7 mouse cellular contexts compared by ENCODE assay signal in the genomic region with DNA sequence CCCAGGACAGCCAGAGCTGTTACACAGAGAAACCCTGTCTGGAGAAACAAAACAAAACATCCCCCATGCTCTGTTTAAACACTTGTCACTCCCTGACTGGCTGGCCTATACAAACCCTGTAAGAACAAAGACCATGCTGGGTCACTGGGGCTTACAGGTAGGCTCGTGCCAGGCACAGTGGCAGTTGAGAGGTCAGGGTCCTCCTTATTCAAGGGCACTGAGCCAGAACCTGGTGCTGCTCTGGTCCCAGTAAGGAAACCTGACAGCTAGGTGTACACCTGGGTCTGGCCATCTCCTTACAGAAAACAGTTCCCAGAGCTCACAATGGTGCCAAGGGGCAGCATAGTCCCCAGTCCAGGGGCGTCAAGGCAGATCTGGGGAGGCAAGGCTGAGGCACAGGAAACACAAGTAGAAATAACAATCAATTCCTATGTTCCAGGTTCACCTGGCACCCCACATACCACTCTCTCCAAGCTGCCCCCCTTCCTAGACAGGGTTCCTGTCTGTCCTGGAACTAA. TPM values are rescaled to one million over a fixed set of nuclear protein-coding genes. Genes with fewer than 3 reads are reported as not detected.
DNase-seq lines count a peak whose midpoint lies in the region; ATAC-seq and TF ChIP-seq lines count a peak whose summit lies in the region.

No protein-coding gene starts in this region.

- H3K27ac ChIP-seq in lung, postnatal 0 days (ENCODE audit: low read length) = no peak overlapping the region
- no peak overlapping the region for H3K27ac ChIP-seq in forebrain, embryonic 14.5 days (ENCODE audit: low read depth, low read length)
- H3K27ac ChIP-seq in limb, embryonic 14.5 days (replicated peaks; ENCODE audit: low read depth, low read length) = no peak overlapping the region
- H3K27ac ChIP-seq in stomach, embryonic 15.5 days = no peak overlapping the region

- TF ChIP-seq EP300 in lung, postnatal 0 days (IDR thresholded peaks at IDR 0.05) = no peak

- TF ChIP-seq POLR2A in limb, embryonic 14.5 days (IDR thresholded peaks at IDR 0.05; ENCODE audit: borderline replicate concordance, extremely low read depth, insufficient read depth, insufficient read length) = no peak

- H3K4me1 ChIP-seq in lung, postnatal 0 days (ENCODE audit: insufficient read depth, low read depth, low read length) = peaks cover 8% of the 10 kb centered on the region
- H3K4me1 ChIP-seq in forebrain, embryonic 14.5 days (ENCODE audit: control insufficient read depth, insufficient read depth, low read length) = peaks cover 14% of the 10 kb centered on the region
- H3K4me1 ChIP-seq in limb, embryonic 14.5 days (ENCODE audit: control insufficient read depth, insufficient read depth, low read length) = peaks cover 15% of the 10 kb centered on the region
- peaks cover 35% of the 10 kb centered on the region for H3K4me1 ChIP-seq in stomach, embryonic 15.5 days

- H3K9ac ChIP-seq in lung, postnatal 0 days (replicated peaks; ENCODE audit: low read depth) = peak overlapping the region; percentile 62; the same call in 1 of the 2 replicates
- H3K9ac ChIP-seq in forebrain, embryonic 14.5 days (ENCODE audit: low read length) = peak overlapping the region; percentile 96
- peak overlapping the region; percentile 95 for H3K9ac ChIP-seq in limb, embryonic 14.5 days (ENCODE audit: low read depth, low read length, severe bottlenecking)
- peak overlapping the region; percentile 30; the same call in 1 of the 2 replicates for H3K9ac ChIP-seq in stomach, embryonic 15.5 days

- 61% methylated on average over 2 of the region's 2 CpGs for WGBS in lung, postnatal 0 days
- WGBS in forebrain, embryonic 14.5 days = 71% methylated on average over 2 of the region's 2 CpGs
- WGBS in limb, embryonic 14.5 days = 72% methylated on average over 2 of the region's 2 CpGs
- WGBS in stomach, embryonic 15.5 days = 65% methylated on average over 2 of the region's 2 CpGs

- no peak for DNase-seq in lung, postnatal 0 days (ENCODE audit: low spot score)
- no peak for DNase-seq in lung, postnatal 14 days
- no peak for DNase-seq in forebrain, embryonic 14.5 days (ENCODE audit: low spot score)
- DNase-seq in limb, embryonic 14.5 days (ENCODE audit: low spot score) = no peak
- no peak for DNase-seq in cerebellum, postnatal 36 days

- no peak for ATAC-seq in lung, postnatal 0 days
- ATAC-seq in forebrain, embryonic 14.5 days = no peak
- ATAC-seq in limb, embryonic 14.5 days (ENCODE audit: low FRiP score, low read depth) = no peak
- no peak for ATAC-seq in stomach, embryonic 15.5 days (ENCODE audit: insufficient read depth, low FRiP score, low read depth)
- no peak for ATAC-seq in granulocyte monocyte progenitor cell, adult 5-6 weeks (replicated peaks; ENCODE audit: poor library complexity, severe bottlenecking)

- TF ChIP-seq CTCF in lung, postnatal 0 days (IDR thresholded peaks at IDR 0.05) = no peak

- no peaks in the 10 kb centered on the region for H3K27me3 ChIP-seq in lung, postnatal 0 days (replicated peaks; ENCODE audit: insufficient read depth, low read length)
- H3K27me3 ChIP-seq in forebrain, embryonic 14.5 days (replicated peaks; ENCODE audit: control insufficient read depth, insufficient read depth, low read length) = no peaks in the 10 kb centered on the region
- H3K27me3 ChIP-seq in limb, embryonic 14.5 days (ENCODE audit: control insufficient read depth, insufficient read depth, low read length) = no peaks in the 10 kb centered on the region
- no peaks in the 10 kb centered on the region for H3K27me3 ChIP-seq in stomach, embryonic 15.5 days (replicated peaks)

- H3K9me3 ChIP-seq in lung, postnatal 0 days (ENCODE audit: low read length) = no peaks in the 10 kb centered on the region
- H3K9me3 ChIP-seq in forebrain, embryonic 14.5 days (replicated peaks; ENCODE audit: control insufficient read depth, low read length) = no peaks in the 10 kb centered on the region
- H3K9me3 ChIP-seq in limb, embryonic 14.5 days (ENCODE audit: control insufficient read depth, low read length) = no peaks in the 10 kb centered on the region
- H3K9me3 ChIP-seq in stomach, embryonic 15.5 days = no peaks in the 10 kb centered on the region

- H3K36me3 ChIP-seq in lung, postnatal 0 days (ENCODE audit: insufficient read depth, low read length) = peaks cover 9% of the 10 kb centered on the region
- H3K36me3 ChIP-seq in forebrain, embryonic 14.5 days (ENCODE audit: control insufficient read depth, insufficient read depth, low read length) = peaks cover 23% of the 10 kb centered on the region
- peaks cover 26% of the 10 kb centered on the region for H3K36me3 ChIP-seq in limb, embryonic 14.5 days (ENCODE audit: control insufficient read depth, insufficient read depth, low read length)
- H3K36me3 ChIP-seq in stomach, embryonic 15.5 days = peaks cover 17% of the 10 kb centered on the region

- H3K4me3 ChIP-seq in lung, postnatal 0 days (ENCODE audit: low read depth, low read length) = no peak overlapping the region
- peak overlapping the region; percentile 94 for H3K4me3 ChIP-seq in forebrain, embryonic 14.5 days (ENCODE audit: low read depth, low read length)
- H3K4me3 ChIP-seq in limb, embryonic 14.5 days (replicated peaks; ENCODE audit: low read length) = peak overlapping the region; percentile 97
- H3K4me3 ChIP-seq in stomach, embryonic 15.5 days (replicated peaks) = peak overlapping the region; percentile 91

- peak overlapping the region; percentile 70; the same call in 1 of the 2 replicates for H3K4me2 ChIP-seq in lung, postnatal 0 days (replicated peaks; ENCODE audit: low read depth, low read length)
- peak overlapping the region; percentile 80 for H3K4me2 ChIP-seq in forebrain, embryonic 14.5 days (ENCODE audit: low read length)
- H3K4me2 ChIP-seq in limb, embryonic 14.5 days (replicated peaks; ENCODE audit: low read depth, low read length, severe bottlenecking) = peak overlapping the region; percentile 67
- H3K4me2 ChIP-seq in stomach, embryonic 15.5 days = peak overlapping the region; percentile 80

RNA-seq across cellular contexts. Expression of a gene that starts 1.5 kb away (rescaled TPM):
- polyA plus RNA-seq in lung, postnatal 0 days (2015; fragmentation: Nextera tagmentation; extraction: Ambion mirVana) = 40.5 and 45.9 TPM in 2 replicates
- polyA plus RNA-seq in forebrain, embryonic 14.5 days (2014; fragmentation: Nextera tagmentation; extraction: Ambion mirVana) = 60.6 and 75.7 TPM in 2 replicates
- polyA plus RNA-seq in limb, embryonic 14.5 days (2012; rRNA removed) = 176 and 229 TPM in 2 replicates
- 100 and 103 TPM in 2 replicates for polyA plus RNA-seq in limb, embryonic 14.5 days (2014; fragmentation: Nextera tagmentation; extraction: Ambion mirVana)
- 87.8 and 88.1 TPM in 2 replicates for polyA plus RNA-seq in stomach, embryonic 15.5 days (2015; fragmentation: Nextera tagmentation; extraction: Ambion mirVana)
- 32.1 and 64.5 TPM in 2 replicates for total RNA-seq in granulocyte monocyte progenitor cell, adult 5-6 weeks (2014; fragmentation: Nextera tagmentation)
- 17.3 and 28.2 TPM in 2 replicates for total RNA-seq in granulocyte monocyte progenitor cell, adult 5-6 weeks (2017)

RNA-seq across cellular contexts. Expression of a gene that starts 10.4 kb away (rescaled TPM):
- polyA plus RNA-seq in lung, postnatal 0 days (2015; fragmentation: Nextera tagmentation; extraction: Ambion mirVana) = 0.18 TPM in 1 of 2 replicates, not detected in the other
- polyA plus RNA-seq in forebrain, embryonic 14.5 days (2014; fragmentation: Nextera tagmentation; extraction: Ambion mirVana) = 0.28 and 0.38 TPM in 2 replicates
- 0.13 and 0.22 TPM in 2 replicates for polyA plus RNA-seq in limb, embryonic 14.5 days (2012; rRNA removed)
- 0.21 and 0.80 TPM in 2 replicates for polyA plus RNA-seq in limb, embryonic 14.5 days (2014; fragmentation: Nextera tagmentation; extraction: Ambion mirVana)
- 0.31 and 0.36 TPM in 2 replicates for polyA plus RNA-seq in stomach, embryonic 15.5 days (2015; fragmentation: Nextera tagmentation; extraction: Ambion mirVana)
- total RNA-seq in granulocyte monocyte progenitor cell, adult 5-6 weeks (2014; fragmentation: Nextera tagmentation) = not detected in 2 replicates
- not detected in 2 replicates for total RNA-seq in granulocyte monocyte progenitor cell, adult 5-6 weeks (2017)

RNA-seq across cellular contexts. Expression of a gene that starts 11.8 kb away (rescaled TPM):
- polyA plus RNA-seq in lung, postnatal 0 days (2015; fragmentation: Nextera tagmentation; extraction: Ambion mirVana) = 38.6 and 39.9 TPM in 2 replicates
- polyA plus RNA-seq in forebrain, embryonic 14.5 days (2014; fragmentation: Nextera tagmentation; extraction: Ambion mirVana) = 0.58 and 0.96 TPM in 2 replicates
- 11.6 and 14.7 TPM in 2 replicates for polyA plus RNA-seq in limb, embryonic 14.5 days (2012; rRNA removed)
- polyA plus RNA-seq in limb, embryonic 14.5 days (2014; fragmentation: Nextera tagmentation; extraction: Ambion mirVana) = 9.0 and 9.5 TPM in 2 replicates
- polyA plus RNA-seq in stomach, embryonic 15.5 days (2015; fragmentation: Nextera tagmentation; extraction: Ambion mirVana) = 14.8 and 15.5 TPM in 2 replicates
- 4.6 TPM in 1 of 2 replicates, not detected in the other for total RNA-seq in granulocyte monocyte progenitor cell, adult 5-6 weeks (2014; fragmentation: Nextera tagmentation)
- 0.62 and 1.4 TPM in 2 replicates for total RNA-seq in granulocyte monocyte progenitor cell, adult 5-6 weeks (2017)

RNA-seq across cellular contexts. Expression of a gene that starts 18.9 kb away (rescaled TPM):
- 17.4 and 22.4 TPM in 2 replicates for polyA plus RNA-seq in lung, postnatal 0 days (2015; fragmentation: Nextera tagmentation; extraction: Ambion mirVana)
- polyA plus RNA-seq in forebrain, embryonic 14.5 days (2014; fragmentation: Nextera tagmentation; extraction: Ambion mirVana) = 32.1 and 33.4 TPM in 2 replicates
- 64.1 and 75.3 TPM in 2 replicates for polyA plus RNA-seq in limb, embryonic 14.5 days (2012; rRNA removed)
- polyA plus RNA-seq in limb, embryonic 14.5 days (2014; fragmentation: Nextera tagmentation; extraction: Ambion mirVana) = 33.4 and 36.6 TPM in 2 replicates
- polyA plus RNA-seq in stomach, embryonic 15.5 days (2015; fragmentation: Nextera tagmentation; extraction: Ambion mirVana) = 33.9 and 38.7 TPM in 2 replicates
- total RNA-seq in granulocyte monocyte progenitor cell, adult 5-6 weeks (2014; fragmentation: Nextera tagmentation) = 28.6 and 56.2 TPM in 2 replicates
- 12.7 and 14.0 TPM in 2 replicates for total RNA-seq in granulocyte monocyte progenitor cell, adult 5-6 weeks (2017)

RNA-seq across cellular contexts. Expression of a gene that starts 25.5 kb away (rescaled TPM):
- polyA plus RNA-seq in lung, postnatal 0 days (2015; fragmentation: Nextera tagmentation; extraction: Ambion mirVana) = 0.11 and 0.31 TPM in 2 replicates
- polyA plus RNA-seq in forebrain, embryonic 14.5 days (2014; fragmentation: Nextera tagmentation; extraction: Ambion mirVana) = 0.37 TPM in 1 of 2 replicates, not detected in the other
- polyA plus RNA-seq in limb, embryonic 14.5 days (2012; rRNA removed) = 0.04 and 0.06 TPM in 2 replicates
- polyA plus RNA-seq in limb, embryonic 14.5 days (2014; fragmentation: Nextera tagmentation; extraction: Ambion mirVana) = not detected in 2 replicates
- polyA plus RNA-seq in stomach, embryonic 15.5 days (2015; fragmentation: Nextera tagmentation; extraction: Ambion mirVana) = 0.23 and 0.31 TPM in 2 replicates
- 172 and 215 TPM in 2 replicates for total RNA-seq in granulocyte monocyte progenitor cell, adult 5-6 weeks (2014; fragmentation: Nextera tagmentation)
- total RNA-seq in granulocyte monocyte progenitor cell, adult 5-6 weeks (2017) = 77.4 and 86.7 TPM in 2 replicates

Comparison
In these comparisons a context has a peak if more than half of its experiments do, and no peak if none do; other contexts are left out.
1. H3K9ac ChIP-seq: peak in every context shown above with its lines; median percentile 96 in forebrain, embryonic 14.5 days; 95 in limb, embryonic 14.5 days; 62 in lung, postnatal 0 days; 30 in stomach, embryonic 15.5 days.